ENCODE assay signal across 12 mouse cellular contexts in the genomic region with DNA sequence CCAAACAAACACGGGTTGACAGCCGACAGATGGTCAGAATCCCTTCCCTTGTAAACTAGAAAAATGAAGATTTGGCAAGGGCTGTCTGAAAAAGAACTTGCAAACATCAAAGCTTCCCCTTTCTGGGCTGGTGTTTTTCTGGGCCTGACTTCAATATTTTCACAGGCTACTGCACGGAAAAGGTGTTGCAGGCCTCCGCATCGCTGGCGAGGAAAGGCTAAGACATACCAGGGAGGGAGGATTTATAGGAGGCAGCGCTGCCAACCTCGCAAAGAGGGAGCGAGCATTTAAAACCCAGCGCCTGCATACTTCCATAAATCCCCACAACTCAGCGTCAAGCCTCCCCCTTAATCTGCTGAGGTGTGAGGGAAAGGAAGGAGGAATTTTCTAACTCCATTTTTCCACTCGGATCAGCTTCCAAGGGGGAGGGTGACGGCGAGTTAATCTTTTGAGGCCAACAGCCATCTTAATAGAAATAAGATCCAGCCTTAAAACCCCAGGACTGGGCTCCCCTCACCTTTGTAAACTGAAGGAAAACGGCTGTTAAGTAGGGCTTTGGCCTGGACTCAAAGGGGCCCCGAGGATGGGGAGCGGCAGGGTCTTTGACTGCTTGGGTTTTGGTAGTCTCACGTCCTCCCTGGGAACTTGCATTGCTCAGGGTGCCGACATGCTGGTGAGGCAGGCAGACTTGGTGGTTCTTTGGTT.
A peak's percentile ranks its signal among the peaks of the same experiment; 100 is the strongest.
DNase-seq lines count a peak whose midpoint lies in the region; ATAC-seq lines count a peak whose summit lies in the region.
"Had no signal": no experiment of that assay in that cellular context is flagged by ENCODE, and none has a peak within 500 bp of the region (broad histone marks: within the 10 kb centered on the region; RNA-seq: fewer than 3 reads in every experiment).

No protein-coding gene starts in this region.

- peak overlapping the region; percentile 3; the same call in 1 of the 2 replicates for H3K27ac ChIP-seq in hindbrain, embryonic 16.5 days (ENCODE audit: low read depth, low read length)
- H3K27ac ChIP-seq: layer of hippocampus, adult 2 months had no signal

- no peak overlapping the region for H3K4me3 ChIP-seq in hindbrain, embryonic 16.5 days (ENCODE audit: low read length)
- H3K4me3 ChIP-seq: layer of hippocampus, adult 2 months had no signal

- 43% methylated on average over 19 of the region's 19 CpGs for WGBS in hindbrain, embryonic 16.5 days

- no peak overlapping the region for H3K9ac ChIP-seq in hindbrain, embryonic 16.5 days (ENCODE audit: low read depth, low read length)

- H3K9me3 ChIP-seq in hindbrain, embryonic 16.5 days (ENCODE audit: control insufficient read depth, low read length), result no peaks in the 10 kb centered on the region

- no peak for DNase-seq in frontal cortex, postnatal 10 days (ENCODE audit: low spot score in 2 of 2)
- peak; percentile 28 for DNase-seq in lung, postnatal 10 days
- no peak for DNase-seq in lung, postnatal 36 days
- peak; percentile 31 for DNase-seq in right cerebral cortex, postnatal 14 days
- DNase-seq in cerebellum, postnatal 36 days, result no peak
- DNase-seq in spleen, adult 12 weeks (ENCODE audit: low spot score), result no peak
- DNase-seq: B cell, adult 2 months; cerebellum, adult 18-20 months; heart, adult 18-20 months had no signal

- H3K4me1 ChIP-seq in hindbrain, embryonic 16.5 days (ENCODE audit: control insufficient read depth, insufficient read depth, low read depth, low read length), result peaks cover 10% of the 10 kb centered on the region

- no peaks in the 10 kb centered on the region for H3K27me3 ChIP-seq in hindbrain, embryonic 16.5 days (replicated peaks; ENCODE audit: control insufficient read depth, insufficient read depth, low read length)

- H3K4me2 ChIP-seq in hindbrain, embryonic 16.5 days (ENCODE audit: low read length), result no peak overlapping the region

- ATAC-seq in frontal cortex, adult (ENCODE audit: low TSS enrichment), result peak; percentile 96
- ATAC-seq in hindbrain, embryonic 16.5 days, result no peak

- H3K36me3 ChIP-seq in hindbrain, embryonic 16.5 days (ENCODE audit: control insufficient read depth, insufficient read depth, low read length), result no peaks in the 10 kb centered on the region

Comparison
In these comparisons a context has a peak if more than half of its experiments do, and no peak if none do; other contexts are left out.
1. DNase-seq: peak in lung, postnatal 10 days (single experiment) and right cerebral cortex, postnatal 14 days (single experiment); none in frontal cortex, postnatal 10 days (0 of 2), lung, postnatal 36 days (single experiment), cerebellum, postnatal 36 days (0 of 2) and spleen, adult 12 weeks (single experiment).